18 mouse cellular contexts compared by ENCODE assay signal in the genomic region with DNA sequence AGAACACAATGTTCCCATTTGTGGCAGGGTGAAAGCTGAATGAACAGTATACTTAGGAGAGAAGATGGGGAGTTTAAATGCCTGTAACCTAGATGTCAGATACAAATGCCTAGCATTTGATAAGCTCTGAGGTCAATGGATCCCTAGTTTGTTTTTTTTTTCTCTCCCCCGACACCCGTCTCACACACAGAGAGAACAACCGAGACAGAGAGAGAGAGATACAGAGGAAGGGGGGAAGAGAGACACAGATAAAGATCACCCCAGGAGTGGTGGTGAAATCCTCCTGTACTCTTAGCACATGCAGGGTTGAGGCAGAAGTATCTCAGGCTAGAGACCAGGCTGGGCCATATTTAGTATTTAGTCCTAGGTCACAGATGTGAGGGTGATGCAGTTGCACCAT.
"Had no signal": no experiment of that assay in that cellular context is flagged by ENCODE, and none has a peak within 500 bp of the region (broad histone marks: within the 10 kb centered on the region; RNA-seq: fewer than 3 reads in every experiment).

No protein-coding gene starts in this region.

- H3K27ac ChIP-seq: kidney, embryonic 15.5 days; limb, embryonic 10.5 days; limb, embryonic 13.5 days; liver, embryonic 14.5 days; macrophage; stomach, postnatal 0 days had no signal

- H3K36me3 ChIP-seq: kidney, embryonic 15.5 days; limb, embryonic 10.5 days; limb, embryonic 13.5 days had no signal

- H3K9me3 ChIP-seq: kidney, embryonic 15.5 days; limb, embryonic 10.5 days; limb, embryonic 13.5 days had no signal

- ATAC-seq: intestine, postnatal 0 days; liver, postnatal 0 days; lung, postnatal 0 days had no signal

- H3K27me3 ChIP-seq: kidney, embryonic 15.5 days; limb, embryonic 13.5 days had no signal

- DNase-seq: kidney, adult 2 months; kidney, postnatal 10 days; kidney, postnatal 36 days; liver, postnatal 0 days; lung, embryonic 14.5 days; midbrain, embryonic 14.5 days; right cerebral cortex, adult 18-20 months; right cerebral cortex, postnatal 14 days; right cerebral cortex, postnatal 4 days; thymus, adult 2 months had no signal
